Mouse (Mus musculus) liver, adult 2 months (tissue): Measurements from ENCODE around the gene Iqca.

Source experiments
- CTCF ChIP-seq: fragments of 200-500 bp; IDR thresholded peaks from 2 replicates; pipeline ENCODE4 v1.5.1; 2011; ENCODE audit warnings: low read depth, low read length, control low read depth
- POLR2A ChIP-seq: fragments of 200-500 bp; IDR thresholded peaks from 2 replicates; pipeline ENCODE4 v1.6.1; 2011; ENCODE audit warnings: low read length, control low read depth; ENCODE audit not compliant: insufficient read depth; ENCODE audit errors: extremely low read depth

GRCm38 (mm10) chr1:90114586-90114985 lies 38.6 kb downstream of the Iqca start:
- no peak for TF ChIP-seq POLR2A
- TF ChIP-seq CTCF = no peak
